Mouse (Mus musculus): ENCODE results near the gene Ltb4r1. TPM values are rescaled to one million over a fixed set of nuclear protein-coding genes. Genes with fewer than 3 reads are reported as not detected.

The Ltb4r1 gene
- total and polyA plus RNA-seq, 3 experiments = 0.21 to 0.33 TPM; not detected in 1

GRCm38 (mm10) chr14:55761163-55761562, 4.6 kb upstream of the Ltb4r1 start, which contains the start of gene Ltb4r2:
TSS of gene Ltb4r2 (plus strand) at chr14:55761428.
- Histone ChIP-seq H3K36me3 (replicated peaks in 1 of 2; ENCODE audit: control insufficient read depth in 1 of 2, insufficient read depth in 1 of 2, low read length in 1 of 2) (peaks cover 3 to 19% of the 10 kb centered on the region in 2 experiments), H3K4me3 (replicated peaks in 1 of 3; ENCODE audit: low read depth in 2 of 3, low read length in 2 of 3, poor library complexity in 1 of 3) (no peak within 1 kb of the TSS), H3K9me3 (replicated peaks; ENCODE audit: low read length) (no peaks in the 10 kb centered on the region), H3K79me2 (replicated peaks; ENCODE audit: control insufficient read depth, extremely low read depth, insufficient read depth, poor library complexity, severe bottlenecking) (no peaks in the 10 kb centered on the region), H3K4me1 (ENCODE audit: control insufficient read depth in 1 of 2, insufficient read depth in 2 of 2) (peaks cover 8 to 31% of the 10 kb centered on the region in 2 experiments; a peak in 3 of 4 replicates), H3K27ac (ENCODE audit: insufficient read depth, low read depth) (no peak within 1 kb of the TSS), H3K27me3 (replicated peaks) (no peaks in the 10 kb centered on the region), H3K4me2 (ENCODE audit: insufficient read depth, low read depth, poor library complexity, severe bottlenecking) (no peak within 1 kb of the TSS), H3K9ac (ENCODE audit: insufficient read depth, low read depth) (no peak within 1 kb of the TSS)
- in situ Hi-C loops (cut with MboI; ENCODE audit: low pct_ligation_motif_present, low pct_unique_long_range_greater_than_20kb, low sequenced_read_pairs) = no loop called here
- dilution Hi-C loops (cut with MboI; ENCODE audit: extremely low pct_ligation_motif_present, extremely low pct_unique_long_range_greater_than_20kb, low sequenced_read_pairs) = no loop called here
- no peak for DNase-seq (ENCODE audit: extremely low read depth)
- TF ChIP-seq RCOR1 (conservative IDR thresholded peaks at IDR 0.05; ENCODE audit: low read depth, low read length) = no peak
- TF ChIP-seq CHD1 (IDR thresholded peaks at IDR 0.05; ENCODE audit: low read depth, low read length) = no peak

GRCm38 (mm10) chr14:55762001-55762821, 3.6 kb upstream of the Ltb4r1 start:
- Histone ChIP-seq H3K79me2 (replicated peaks; ENCODE audit: control insufficient read depth, extremely low read depth, insufficient read depth, poor library complexity, severe bottlenecking) (no peaks in the 10 kb centered on the region), H3K4me3 (replicated peaks in 1 of 3; ENCODE audit: low read depth in 2 of 3, low read length in 2 of 3, poor library complexity in 1 of 3) (no peak overlapping the region), H3K9me3 (replicated peaks; ENCODE audit: low read length) (no peaks in the 10 kb centered on the region), H3K9ac (ENCODE audit: insufficient read depth, low read depth) (no peak overlapping the region), H3K27me3 (replicated peaks) (no peaks in the 10 kb centered on the region), H3K27ac (ENCODE audit: insufficient read depth, low read depth) (no peak overlapping the region), H3K4me2 (ENCODE audit: insufficient read depth, low read depth, poor library complexity, severe bottlenecking) (no peak overlapping the region), H3K36me3 (replicated peaks in 1 of 2; ENCODE audit: control insufficient read depth in 1 of 2, insufficient read depth in 1 of 2, low read length in 1 of 2) (peaks cover 0 to 13% of the 10 kb centered on the region in 2 experiments), H3K4me1 (ENCODE audit: control insufficient read depth in 1 of 2, insufficient read depth in 2 of 2) (peaks cover 8 to 31% of the 10 kb centered on the region in 2 experiments; a peak in 3 of 4 replicates)
- dilution Hi-C loops (cut with MboI; ENCODE audit: extremely low pct_ligation_motif_present, extremely low pct_unique_long_range_greater_than_20kb, low sequenced_read_pairs) = no loop called here
- DNase-seq (ENCODE audit: extremely low read depth) = no peak
- in situ Hi-C loops (cut with MboI; ENCODE audit: low pct_ligation_motif_present, low pct_unique_long_range_greater_than_20kb, low sequenced_read_pairs) = no loop called here
- TF ChIP-seq CTCF (conservative IDR thresholded peaks at IDR 0.05 in 1 of 2, IDR thresholded peaks at IDR 0.05 in 1 of 2; ENCODE audit: low read depth in 2 of 2, low read length in 2 of 2) (no peak), IRF4 (IDR thresholded peaks at IDR 0.05; ENCODE audit: low read depth, low read length) (no peak), E2F4 (IDR thresholded peaks at IDR 0.05; ENCODE audit: insufficient replicate concordance, low read depth, low read length) (no peak), NELFE (IDR thresholded peaks at IDR 0.05; ENCODE audit: low read depth, low read length) (no peak), POLR2AphosphoS2 (IDR thresholded peaks at IDR 0.05; ENCODE audit: low read depth, low read length) (no peak), SMC3 (IDR thresholded peaks at IDR 0.05; ENCODE audit: low read depth, low read length) (no peak), NRF1 (IDR thresholded peaks at IDR 0.05; ENCODE audit: low read depth, low read length) (no peak), CHD1 (IDR thresholded peaks at IDR 0.05; ENCODE audit: low read depth, low read length) (no peak), MYC (IDR thresholded peaks at IDR 0.05; ENCODE audit: low read depth, low read length) (no peak), MAX (IDR thresholded peaks at IDR 0.05; ENCODE audit: low read length) (no peak), JUN (IDR thresholded peaks at IDR 0.05; ENCODE audit: insufficient read depth, low read depth, low read length) (no peak)

GRCm38 (mm10) chr14:55763166-55763565, 2.6 kb upstream of the Ltb4r1 start:
- H3K36me3 ChIP-seq (replicated peaks in 1 of 2; ENCODE audit: control insufficient read depth in 1 of 2, insufficient read depth in 1 of 2, low read length in 1 of 2) = peaks cover 0 to 7% of the 10 kb centered on the region in 2 experiments
- TF ChIP-seq MAZ (IDR thresholded peaks at IDR 0.05; ENCODE audit: low read depth, low read length) (no peak), RCOR1 (conservative IDR thresholded peaks at IDR 0.05; ENCODE audit: low read depth, low read length) (no peak), EP300 (IDR thresholded peaks at IDR 0.05; ENCODE audit: low read length) (no peak), POLR2A (IDR thresholded peaks at IDR 0.05; ENCODE audit: low read depth, low read length) (no peak), CHD2 (IDR thresholded peaks at IDR 0.05; ENCODE audit: low read length) (no peak)
- no peak for DNase-seq (ENCODE audit: extremely low read depth)
- no peak overlapping the region for H3K4me3 ChIP-seq (replicated peaks in 1 of 3; ENCODE audit: low read depth in 2 of 3, low read length in 2 of 3, poor library complexity in 1 of 3)
- no peaks in the 10 kb centered on the region for H3K79me2 ChIP-seq (replicated peaks; ENCODE audit: control insufficient read depth, extremely low read depth, insufficient read depth, poor library complexity, severe bottlenecking)
- peaks cover 8 to 29% of the 10 kb centered on the region in 2 experiments; a peak in 3 of 4 replicates for H3K4me1 ChIP-seq (ENCODE audit: control insufficient read depth in 1 of 2, insufficient read depth in 2 of 2)
- H3K27me3 ChIP-seq (replicated peaks) = no peaks in the 10 kb centered on the region
- no peak overlapping the region for H3K27ac ChIP-seq (ENCODE audit: insufficient read depth, low read depth)
- in situ Hi-C loops (cut with MboI; ENCODE audit: low pct_ligation_motif_present, low pct_unique_long_range_greater_than_20kb, low sequenced_read_pairs) = no loop called here
- dilution Hi-C loops (cut with MboI; ENCODE audit: extremely low pct_ligation_motif_present, extremely low pct_unique_long_range_greater_than_20kb, low sequenced_read_pairs) = no loop called here
- H3K9ac ChIP-seq (ENCODE audit: insufficient read depth, low read depth) = no peak overlapping the region
- no peak overlapping the region for H3K4me2 ChIP-seq (ENCODE audit: insufficient read depth, low read depth, poor library complexity, severe bottlenecking)
- H3K9me3 ChIP-seq (replicated peaks; ENCODE audit: low read length) = no peaks in the 10 kb centered on the region

All from CH12.LX (cell line).